In genomic region chr15:102245891-102246741, GRCm38 (mm10) we compare ENCODE assay signal across 8 mouse cellular contexts. TPM values are rescaled to one million over a fixed set of nuclear protein-coding genes. Genes with fewer than 3 reads are reported as not detected.
DNase-seq lines count a peak whose midpoint lies in the region; ATAC-seq lines count a peak whose summit lies in the region.

No protein-coding gene starts in this region.

- peak; percentile 74 for ATAC-seq in hindbrain, embryonic 11.5 days (ENCODE audit: low FRiP score)

- H3K9ac ChIP-seq in hindbrain, embryonic 11.5 days (ENCODE audit: low read depth, low read length), result peak overlapping the region; percentile 56

- H3K27me3 ChIP-seq in hindbrain, embryonic 11.5 days (ENCODE audit: control insufficient read depth, insufficient read depth, low read length), result peaks cover 73% of the 10 kb centered on the region

- peak overlapping the region; percentile 62; the same call in 1 of the 2 replicates for H3K27ac ChIP-seq in hindbrain, embryonic 11.5 days (ENCODE audit: low read depth, low read length)

- peak; percentile 86 for DNase-seq in MN1 (ENCODE audit: low spot score)
- peak; percentile 70 to 78 for DNase-seq in cerebellum, adult 18-20 months
- peak; percentile 70 to 78 for DNase-seq in frontal cortex, adult 2 months (ENCODE audit: extremely low spot score in 1 of 2, low spot score in 1 of 2)
- DNase-seq in hindbrain, embryonic 11.5 days (ENCODE audit: low spot score), result peak; percentile 76
- peak; percentile 50 to 55 for DNase-seq in layer of hippocampus, postnatal 25 days (ENCODE audit: extremely low spot score in 1 of 2, low spot score in 1 of 2)
- DNase-seq in lung, postnatal 10 days, result peak; percentile 92
- peak; percentile 56 for DNase-seq in ovary, postnatal 14 days (ENCODE audit: low spot score)
- peak; percentile 72 to 73 for DNase-seq in urinary bladder, postnatal 4 days (ENCODE audit: low spot score in 2 of 2)

- H3K4me1 ChIP-seq in hindbrain, embryonic 11.5 days (replicated peaks; ENCODE audit: control insufficient read depth, insufficient read depth, low read length), result peaks cover 21% of the 10 kb centered on the region

- H3K4me2 ChIP-seq in hindbrain, embryonic 11.5 days (replicated peaks; ENCODE audit: low read depth, low read length), result peak overlapping the region; percentile 98

- H3K9me3 ChIP-seq in hindbrain, embryonic 11.5 days (ENCODE audit: control insufficient read depth, low read length), result no peaks in the 10 kb centered on the region

- peak overlapping the region; percentile 59 for H3K4me3 ChIP-seq in hindbrain, embryonic 11.5 days (ENCODE audit: low read depth, low read length)

- no peaks in the 10 kb centered on the region for H3K36me3 ChIP-seq in hindbrain, embryonic 11.5 days (ENCODE audit: control insufficient read depth, insufficient read depth, low read length)

- WGBS in hindbrain, embryonic 11.5 days, result under 1% methylated on average over 40 of the region's 44 CpGs

RNA-seq across cellular contexts. Expression of gene Rarg, which starts 11.2 kb away (rescaled TPM):
- 10.5 and 11.2 TPM in 2 replicates for polyA plus RNA-seq in frontal cortex, adult 2 months (2012; rRNA removed)
- polyA plus RNA-seq in hindbrain, embryonic 11.5 days (2014; fragmentation: Nextera tagmentation; extraction: Ambion mirVana), result 20.3 and 21.7 TPM in 2 replicates
- total RNA-seq in layer of hippocampus, postnatal 25 days (2021), result 10 to 100 TPM; 13.1 to 13.6 TPM

RNA-seq across cellular contexts. Expression of gene Itgb7, which starts 14.4 kb away (rescaled TPM):
- polyA plus RNA-seq in frontal cortex, adult 2 months (2012; rRNA removed), result 0.74 and 0.84 TPM in 2 replicates
- polyA plus RNA-seq in hindbrain, embryonic 11.5 days (2014; fragmentation: Nextera tagmentation; extraction: Ambion mirVana), result 1.0 and 1.1 TPM in 2 replicates
- 1 to 10 TPM; 2.0 to 2.3 TPM for total RNA-seq in layer of hippocampus, postnatal 25 days (2021)

RNA-seq across cellular contexts. Expression of gene Gm9918, which starts 24.2 kb away (rescaled TPM):
- polyA plus RNA-seq in frontal cortex, adult 2 months (2012; rRNA removed), result 0.08 and 0.15 TPM in 2 replicates
- 0.15 TPM in 2 replicates for polyA plus RNA-seq in hindbrain, embryonic 11.5 days (2014; fragmentation: Nextera tagmentation; extraction: Ambion mirVana)
- not detected for total RNA-seq in layer of hippocampus, postnatal 25 days (2021)

RNA-seq across cellular contexts. Expression of gene Mfsd5, which starts 33.1 kb away (rescaled TPM):
- 46.2 and 48.9 TPM in 2 replicates for polyA plus RNA-seq in frontal cortex, adult 2 months (2012; rRNA removed)
- 51.6 and 57.0 TPM in 2 replicates for polyA plus RNA-seq in hindbrain, embryonic 11.5 days (2014; fragmentation: Nextera tagmentation; extraction: Ambion mirVana)
- 10 to 100 TPM; 39.0 to 39.6 TPM for total RNA-seq in layer of hippocampus, postnatal 25 days (2021)

RNA-seq across cellular contexts. Expression of gene Csad, which starts 41.6 kb away (rescaled TPM):
- 32.9 and 42.0 TPM in 2 replicates for polyA plus RNA-seq in frontal cortex, adult 2 months (2012; rRNA removed)
- polyA plus RNA-seq in hindbrain, embryonic 11.5 days (2014; fragmentation: Nextera tagmentation; extraction: Ambion mirVana), result 23.5 and 27.9 TPM in 2 replicates
- total RNA-seq in layer of hippocampus, postnatal 25 days (2021), result 10 to 100 TPM; 32.5 to 38.4 TPM

Comparison
In these comparisons a context has a peak if more than half of its experiments do, and no peak if none do; other contexts are left out.
1. Peak in every context shown above with its lines: DNase-seq, ATAC-seq, H3K4me3 ChIP-seq and H3K27ac ChIP-seq.